Mouse (Mus musculus): ENCODE data around the gene Sp100. TPM values are rescaled to one million over a fixed set of nuclear protein-coding genes. Genes with fewer than 3 reads are reported as not detected.

The Sp100 gene
- polyA plus RNA-seq, 1 experiment, result 0.02 TPM

- Histone ChIP-seq H3K9me3 (ENCODE audit: control insufficient read depth, low read length) (no peaks in the 10 kb centered on the region), H3K4me1 (ENCODE audit: control insufficient read depth) (peaks cover 16% of the 10 kb centered on the region), H3K36me3 (ENCODE audit: control insufficient read depth) (no peaks in the 10 kb centered on the region), H3K27me3 (ENCODE audit: control insufficient read depth) (no peaks in the 10 kb centered on the region), H3K4me3 (replicated peaks) (no peak overlapping the region)
- TF ChIP-seq TAL1 (IDR thresholded peaks at IDR 0.05; ENCODE audit: low read length) (no peak), GATA1 (IDR thresholded peaks at IDR 0.05; ENCODE audit: low read length) (no peak)
Measured at GRCm38 (mm10) chr1:85732581-85732980, 82.8 kb downstream of the Sp100 start.

GRCm38 (mm10) chr1:85734511-85734910 is 84.7 kb downstream of the Sp100 start:
- no peak for TF ChIP-seq TAL1 (IDR thresholded peaks at IDR 0.05; ENCODE audit: low read length)
- no peak for TF ChIP-seq GATA1 (IDR thresholded peaks at IDR 0.05; ENCODE audit: low read length)
- Histone ChIP-seq H3K27me3 (ENCODE audit: control insufficient read depth) (no peaks in the 10 kb centered on the region), H3K36me3 (ENCODE audit: control insufficient read depth) (no peaks in the 10 kb centered on the region), H3K9me3 (ENCODE audit: control insufficient read depth, low read length) (no peaks in the 10 kb centered on the region; the same call in 1 of the 2 replicates), H3K4me1 (ENCODE audit: control insufficient read depth) (peaks cover 16% of the 10 kb centered on the region), H3K4me3 (replicated peaks) (no peak overlapping the region)

- Histone ChIP-seq H3K9me3 (ENCODE audit: control insufficient read depth, low read length) (no peaks in the 10 kb centered on the region; the same call in 1 of the 2 replicates), H3K36me3 (ENCODE audit: control insufficient read depth) (no peaks in the 10 kb centered on the region), H3K27me3 (ENCODE audit: control insufficient read depth) (no peaks in the 10 kb centered on the region), H3K4me3 (replicated peaks) (peak overlapping the region; percentile 61), H3K4me1 (ENCODE audit: control insufficient read depth) (peaks cover 16% of the 10 kb centered on the region)
- TF ChIP-seq TAL1 (IDR thresholded peaks at IDR 0.05; ENCODE audit: low read length), result no peak
- TF ChIP-seq GATA1 (IDR thresholded peaks at IDR 0.05; ENCODE audit: low read length), result no peak
Measured at GRCm38 (mm10) chr1:85735463-85736123, 85.8 kb downstream of the Sp100 start.

GRCm38 (mm10) chr1:85736355-85737184 is 86.8 kb downstream of the Sp100 start:
- no peaks in the 10 kb centered on the region for H3K27me3 ChIP-seq (ENCODE audit: control insufficient read depth)
- TF ChIP-seq TAL1 (IDR thresholded peaks at IDR 0.05; ENCODE audit: low read length), result no peak
- TF ChIP-seq GATA1 (IDR thresholded peaks at IDR 0.05; ENCODE audit: low read length), result no peak
- peaks cover 16% of the 10 kb centered on the region for H3K4me1 ChIP-seq (ENCODE audit: control insufficient read depth)
- peak overlapping the region; percentile 61 for H3K4me3 ChIP-seq (replicated peaks)
- no peaks in the 10 kb centered on the region; the same call in 1 of the 2 replicates for H3K9me3 ChIP-seq (ENCODE audit: control insufficient read depth, low read length)
- H3K36me3 ChIP-seq (ENCODE audit: control insufficient read depth), result no peaks in the 10 kb centered on the region

GRCm38 (mm10) chr1:85739000-85739399 is 89.2 kb downstream of the Sp100 start:
- peaks cover 16% of the 10 kb centered on the region for H3K4me1 ChIP-seq (ENCODE audit: control insufficient read depth)
- no peaks in the 10 kb centered on the region for H3K36me3 ChIP-seq (ENCODE audit: control insufficient read depth)
- no peak for TF ChIP-seq TAL1 (IDR thresholded peaks at IDR 0.05; ENCODE audit: low read length)
- no peaks in the 10 kb centered on the region; the same call in 1 of the 2 replicates for H3K9me3 ChIP-seq (ENCODE audit: control insufficient read depth, low read length)
- no peaks in the 10 kb centered on the region for H3K27me3 ChIP-seq (ENCODE audit: control insufficient read depth)
- H3K4me3 ChIP-seq (replicated peaks), result no peak overlapping the region

- Histone ChIP-seq H3K4me1 (ENCODE audit: control insufficient read depth) (peaks cover 16% of the 10 kb centered on the region), H3K9me3 (ENCODE audit: control insufficient read depth, low read length) (no peaks in the 10 kb centered on the region; the same call in 1 of the 2 replicates), H3K27me3 (ENCODE audit: control insufficient read depth) (no peaks in the 10 kb centered on the region), H3K4me3 (replicated peaks) (no peak overlapping the region), H3K36me3 (ENCODE audit: control insufficient read depth) (no peaks in the 10 kb centered on the region)
- TF ChIP-seq TAL1 (IDR thresholded peaks at IDR 0.05; ENCODE audit: low read length), result no peak
- TF ChIP-seq GATA1 (IDR thresholded peaks at IDR 0.05; ENCODE audit: low read length), result no peak
Measured at GRCm38 (mm10) chr1:85739819-85740218, 90.0 kb downstream of the Sp100 start.

GRCm38 (mm10) chr1:85740923-85741322 is 91.1 kb downstream of the Sp100 start:
- no peaks in the 10 kb centered on the region for H3K27me3 ChIP-seq (ENCODE audit: control insufficient read depth)
- H3K36me3 ChIP-seq (ENCODE audit: control insufficient read depth), result no peaks in the 10 kb centered on the region
- no peak overlapping the region for H3K4me3 ChIP-seq (replicated peaks)
- TF ChIP-seq TAL1 (IDR thresholded peaks at IDR 0.05; ENCODE audit: low read length) (no peak), GATA1 (IDR thresholded peaks at IDR 0.05; ENCODE audit: low read length) (no peak)
- H3K9me3 ChIP-seq (ENCODE audit: control insufficient read depth, low read length), result no peaks in the 10 kb centered on the region; the same call in 1 of the 2 replicates
- peaks cover 5% of the 10 kb centered on the region for H3K4me1 ChIP-seq (ENCODE audit: control insufficient read depth)

- Histone ChIP-seq H3K36me3 (ENCODE audit: control insufficient read depth) (no peaks in the 10 kb centered on the region), H3K27me3 (ENCODE audit: control insufficient read depth) (no peaks in the 10 kb centered on the region), H3K4me3 (replicated peaks) (no peak overlapping the region), H3K4me1 (ENCODE audit: control insufficient read depth) (no peaks in the 10 kb centered on the region), H3K9me3 (ENCODE audit: control insufficient read depth, low read length) (no peaks in the 10 kb centered on the region; the same call in 1 of the 2 replicates)
- TF ChIP-seq GATA1 (IDR thresholded peaks at IDR 0.05; ENCODE audit: low read length) (no peak), TAL1 (IDR thresholded peaks at IDR 0.05; ENCODE audit: low read length) (no peak)
Measured at GRCm38 (mm10) chr1:85742333-85742732, 92.5 kb downstream of the Sp100 start.

- Histone ChIP-seq H3K27me3 (ENCODE audit: control insufficient read depth) (no peaks in the 10 kb centered on the region), H3K9me3 (ENCODE audit: control insufficient read depth, low read length) (no peaks in the 10 kb centered on the region; the same call in 1 of the 2 replicates), H3K4me1 (ENCODE audit: control insufficient read depth) (no peaks in the 10 kb centered on the region), H3K36me3 (ENCODE audit: control insufficient read depth) (no peaks in the 10 kb centered on the region), H3K4me3 (replicated peaks) (no peak overlapping the region)
- TF ChIP-seq TAL1 (IDR thresholded peaks at IDR 0.05; ENCODE audit: low read length) (no peak), GATA1 (IDR thresholded peaks at IDR 0.05; ENCODE audit: low read length) (no peak)
Measured at GRCm38 (mm10) chr1:85742916-85743505, 93.2 kb downstream of the Sp100 start.

Data from erythroblast, embryonic 14.5 days (primary cell).